Mouse (Mus musculus): ENCODE data around the gene Ephb1. TPM values are rescaled to one million over a fixed set of nuclear protein-coding genes. Genes with fewer than 3 reads are reported as not detected.

Ephb1 gene
- total and polyA plus RNA-seq, 3 experiments = not detected

DNA sequence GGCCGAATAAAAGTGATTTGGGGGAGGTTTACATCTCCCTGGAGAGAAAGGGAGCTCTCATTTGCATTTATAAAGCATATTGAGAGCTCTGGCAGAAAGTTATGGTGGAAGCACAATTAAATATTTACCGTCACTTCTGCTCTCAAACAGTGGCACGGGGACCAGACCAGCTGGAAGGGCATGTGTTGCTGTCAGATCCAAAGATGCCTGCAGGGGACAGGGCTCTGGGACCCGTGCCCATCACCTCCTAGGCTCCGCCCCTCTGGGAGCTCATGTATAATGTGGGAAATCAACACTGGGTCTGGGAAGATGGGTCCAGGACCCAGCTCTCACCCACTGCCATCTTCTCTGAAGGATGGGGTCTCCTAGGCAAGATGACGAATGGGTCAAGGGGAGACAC lies 123.2 kb downstream of the Ephb1 start:
- Histone ChIP-seq H3K79me2 (ENCODE audit: control insufficient read depth, insufficient read depth, low read length, poor library complexity) (no peaks in the 10 kb centered on the region), H3K9ac (ENCODE audit: control insufficient read depth, low read depth, low read length, poor library complexity, severe bottlenecking) (no peak overlapping the region), H3K27me3 (ENCODE audit: control insufficient read depth in 1 of 2, insufficient read depth in 2 of 2, low read length in 2 of 2) (no peaks in the 10 kb centered on the region), H3K36me3 (ENCODE audit: control insufficient read depth in 1 of 2, insufficient read depth in 2 of 2, low read length in 2 of 2) (no peaks in the 10 kb centered on the region), H3K4me3 (ENCODE audit: control insufficient read depth in 1 of 2, insufficient read depth in 1 of 2, low read depth in 2 of 2, low read length in 2 of 2) (no peak overlapping the region), H3K4me1 (ENCODE audit: control insufficient read depth in 1 of 2, insufficient read depth in 2 of 2, low read length in 2 of 2) (no peaks in the 10 kb centered on the region), H3K27ac (ENCODE audit: control insufficient read depth, low read depth, low read length) (no peak overlapping the region), H3K9me3 (replicated peaks; ENCODE audit: insufficient read depth, low read length) (no peaks in the 10 kb centered on the region)
- TF ChIP-seq ZC3H11A (IDR thresholded peaks at IDR 0.05; ENCODE audit: low read depth, low read length) = no peak
- no peak for TF ChIP-seq ZMIZ1 (IDR thresholded peaks at IDR 0.05; ENCODE audit: low read depth, low read length)
- TF ChIP-seq MAX (IDR thresholded peaks at IDR 0.05; ENCODE audit: low read length) = no peak
- TF ChIP-seq SMC3 (IDR thresholded peaks at IDR 0.05; ENCODE audit: low read depth, low read length) = no peak
- no peak for TF ChIP-seq TCF12 (IDR thresholded peaks at IDR 0.05; ENCODE audit: low read depth, low read length)
- no peak for TF ChIP-seq MAZ (IDR thresholded peaks at IDR 0.05; ENCODE audit: low read depth, low read length)
- TF ChIP-seq CTCF (IDR thresholded peaks at IDR 0.05 in 2 of 3, conservative IDR thresholded peaks at IDR 0.05 in 1 of 3; ENCODE audit: control insufficient read depth in 1 of 3, insufficient read depth in 1 of 3, low read depth in 2 of 3, low read length in 3 of 3, poor library complexity in 1 of 3, severe bottlenecking in 1 of 3) = no peak
- no peak for TF ChIP-seq BHLHE40 (IDR thresholded peaks at IDR 0.05; ENCODE audit: borderline replicate concordance, low read depth, low read length)
- no peak for TF ChIP-seq ETS1 (IDR thresholded peaks at IDR 0.05; ENCODE audit: low read depth, low read length)
- TF ChIP-seq CHD2 (IDR thresholded peaks at IDR 0.05; ENCODE audit: low read length) = no peak
- no peak for TF ChIP-seq POLR2A (IDR thresholded peaks at IDR 0.05; ENCODE audit: control insufficient read depth in 1 of 2, insufficient read depth in 1 of 2, low read depth in 1 of 2, low read length in 2 of 2, poor library complexity in 1 of 2)
- no peak for TF ChIP-seq UBTF (IDR thresholded peaks at IDR 0.05; ENCODE audit: borderline replicate concordance, insufficient read depth, low read depth, low read length)
- no peak for TF ChIP-seq RAD21 (IDR thresholded peaks at IDR 0.05; ENCODE audit: low read depth, low read length)
- TF ChIP-seq ELF1 (IDR thresholded peaks at IDR 0.05; ENCODE audit: low read depth, low read length) = no peak
- no peak for TF ChIP-seq TBP (IDR thresholded peaks at IDR 0.05; ENCODE audit: low read depth, low read length)
- no peak for TF ChIP-seq NRF1 (IDR thresholded peaks at IDR 0.05; ENCODE audit: insufficient read depth, low read depth, low read length, poor library complexity, severe bottlenecking)
- TF ChIP-seq TAL1 (IDR thresholded peaks at IDR 0.05; ENCODE audit: low read length) = no peak
- no peak for DNase-seq (ENCODE audit: low read depth, low spot score)

- H3K4me1 ChIP-seq (ENCODE audit: control insufficient read depth in 1 of 2, insufficient read depth in 2 of 2, low read length in 2 of 2) = no peaks in the 10 kb centered on the region
- DNase-seq (ENCODE audit: low read depth, low spot score) = no peak
- no peak overlapping the region for H3K27ac ChIP-seq (ENCODE audit: control insufficient read depth, low read depth, low read length)
- H3K4me3 ChIP-seq (ENCODE audit: control insufficient read depth in 1 of 2, insufficient read depth in 1 of 2, low read depth in 2 of 2, low read length in 2 of 2) = no peak overlapping the region
- H3K27me3 ChIP-seq (ENCODE audit: control insufficient read depth in 1 of 2, insufficient read depth in 2 of 2, low read length in 2 of 2) = no peaks in the 10 kb centered on the region
- H3K79me2 ChIP-seq (ENCODE audit: control insufficient read depth, insufficient read depth, low read length, poor library complexity) = no peaks in the 10 kb centered on the region
- TF ChIP-seq POLR2AphosphoS5 (IDR thresholded peaks at IDR 0.05; ENCODE audit: borderline replicate concordance, low read depth, low read length) = no peak
- no peak for TF ChIP-seq ELF1 (IDR thresholded peaks at IDR 0.05; ENCODE audit: low read depth, low read length)
- no peak overlapping the region for H3K9ac ChIP-seq (ENCODE audit: control insufficient read depth, low read depth, low read length, poor library complexity, severe bottlenecking)
- H3K9me3 ChIP-seq (replicated peaks; ENCODE audit: insufficient read depth, low read length) = no peaks in the 10 kb centered on the region
- H3K36me3 ChIP-seq (ENCODE audit: control insufficient read depth in 1 of 2, insufficient read depth in 2 of 2, low read length in 2 of 2) = no peaks in the 10 kb centered on the region
These were observed 137.5 kb downstream of the Ephb1 start for GRCm38 (mm10) chr9:102216746-102217566.
